Mouse (Mus musculus): ENCODE results near the gene Olfr1066.
"Not testable (repeated sequence)": the region's sequence is repeated elsewhere in the genome, so short reads cannot be mapped to it uniquely, and the experiment has no call there.

- not testable (repeated sequence) for TF ChIP-seq EP300, CTCF (IDR thresholded peaks at IDR 0.05; ENCODE audit: low read depth)
Observed at GRCm38 (mm10) chr2:86442101-86442500, 14.0 kb downstream of the Olfr1066 start.

All from liver, postnatal 0 days (tissue).